10 mouse cellular contexts compared by ENCODE assay signal in the genomic region with DNA sequence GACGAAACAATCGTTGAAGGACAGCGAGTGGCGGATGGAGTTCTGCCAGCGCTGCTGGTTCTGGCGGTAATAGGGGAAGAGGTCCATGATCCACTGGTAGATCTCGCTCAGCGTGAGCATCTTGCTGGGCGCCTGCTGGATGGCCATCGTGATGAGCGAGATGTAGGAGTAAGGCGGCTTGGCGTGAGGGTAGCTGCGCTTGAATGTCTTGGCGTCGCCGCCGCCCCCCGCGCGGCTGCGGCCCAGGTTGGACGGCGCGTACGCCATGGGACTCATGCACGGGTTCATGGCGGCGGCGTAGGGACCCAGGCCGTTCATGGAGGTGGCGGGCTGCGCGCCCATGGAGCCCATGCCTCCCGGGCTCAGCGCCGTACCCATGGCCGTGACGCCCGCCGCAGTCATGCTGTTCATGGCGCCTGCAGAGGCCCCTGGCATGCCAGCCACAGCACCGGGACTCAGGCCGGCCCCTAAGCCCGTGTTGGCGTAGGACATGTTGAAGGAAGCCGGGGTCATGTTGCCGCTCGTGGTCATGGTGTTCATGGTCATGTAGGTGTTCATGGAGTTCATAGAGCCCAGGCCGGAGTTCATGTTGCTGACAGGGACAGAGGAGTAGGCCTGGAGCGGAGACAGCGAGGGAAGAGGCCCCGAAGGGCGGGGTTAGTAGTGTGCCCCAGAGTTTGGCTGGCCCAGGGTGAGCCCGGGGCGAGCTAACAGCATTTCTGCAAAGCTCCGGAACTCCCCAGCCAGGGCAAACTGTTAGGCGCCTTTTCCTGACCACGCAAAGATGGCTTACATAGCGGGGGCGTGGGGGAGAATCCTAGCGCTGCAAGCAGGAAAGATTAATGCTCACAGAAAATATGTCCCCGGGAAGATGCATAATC. TPM values are rescaled to one million over a fixed set of nuclear protein-coding genes. Genes with fewer than 3 reads are reported as not detected.
DNase-seq lines count a peak whose midpoint lies in the region; ATAC-seq and TF ChIP-seq lines count a peak whose summit lies in the region.
"Had no signal": no experiment of that assay in that cellular context is flagged by ENCODE, and none has a peak within 500 bp of the region (broad histone marks: within the 10 kb centered on the region; RNA-seq: fewer than 3 reads in every experiment).

No protein-coding gene starts in this region.

- peak overlapping the region; percentile 19 for H3K4me3 ChIP-seq in kidney, embryonic 14.5 days (ENCODE audit: low read length)
- H3K4me3 ChIP-seq in heart, postnatal 0 days (ENCODE audit: low read depth, low read length), result 0 out of 2 replicates have a peak overlapping the region, but pooled peaks have one; percentile 1
- peak overlapping the region; percentile 8 to 16; a peak in 2 of 4 replicates for H3K4me3 ChIP-seq in liver, embryonic 14.5 days (ENCODE audit: insufficient read depth in 1 of 2, low read depth in 2 of 2, low read length in 2 of 2)

- H3K4me1 ChIP-seq in kidney, embryonic 14.5 days (ENCODE audit: control insufficient read depth, insufficient read depth, low read length), result peaks cover 10% of the 10 kb centered on the region; the same call in 1 of the 2 replicates
- H3K4me1 ChIP-seq in heart, postnatal 0 days (ENCODE audit: control insufficient read depth, insufficient read depth), result no peaks in the 10 kb centered on the region
- H3K4me1 ChIP-seq in liver, embryonic 14.5 days (replicated peaks; ENCODE audit: control insufficient read depth in 2 of 2, insufficient read depth in 2 of 2, low read length in 1 of 2), result no peaks in the 10 kb centered on the region

- 1% methylated on average over 63 of the region's 63 CpGs for WGBS in kidney, embryonic 14.5 days
- 3% methylated on average over 61 of the region's 63 CpGs for WGBS in heart, postnatal 0 days
- WGBS in liver, embryonic 14.5 days (ENCODE audit: insufficient replicate concordance), result 2% methylated on average over 63 of the region's 63 CpGs

- peak overlapping the region; percentile 25 for H3K4me2 ChIP-seq in kidney, embryonic 14.5 days (replicated peaks; ENCODE audit: low read depth, low read length)
- H3K4me2 ChIP-seq in heart, postnatal 0 days (ENCODE audit: low read depth, low read length), result no peak overlapping the region
- H3K4me2 ChIP-seq in liver, embryonic 14.5 days (ENCODE audit: low read depth), result peak overlapping the region; percentile 46

- H3K9me3 ChIP-seq in kidney, embryonic 14.5 days (ENCODE audit: control insufficient read depth, low read length), result no peaks in the 10 kb centered on the region
- H3K9me3 ChIP-seq in heart, postnatal 0 days (replicated peaks; ENCODE audit: control insufficient read depth, low read length), result no peaks in the 10 kb centered on the region
- no peaks in the 10 kb centered on the region for H3K9me3 ChIP-seq in liver, embryonic 14.5 days (ENCODE audit: control insufficient read depth, low read length)

- ATAC-seq in kidney, embryonic 14.5 days (ENCODE audit: low FRiP score, low TSS enrichment), result no peak
- ATAC-seq in heart, postnatal 0 days (ENCODE audit: insufficient read depth, low read depth), result no peak
- ATAC-seq in liver, embryonic 14.5 days (ENCODE audit: insufficient read depth), result no peak
- no peak for ATAC-seq in granulocyte monocyte progenitor cell, adult 5-6 weeks (replicated peaks; ENCODE audit: poor library complexity, severe bottlenecking)

- TF ChIP-seq EP300 in heart, postnatal 0 days (IDR thresholded peaks at IDR 0.05; ENCODE audit: low read depth), result no peak
- TF ChIP-seq EP300 in liver, embryonic 14.5 days (IDR thresholded peaks at IDR 0.05; ENCODE audit: low read depth), result no peak

- H3K27ac ChIP-seq in kidney, embryonic 14.5 days (ENCODE audit: low read depth, low read length), result no peak overlapping the region
- no peak overlapping the region for H3K27ac ChIP-seq in heart, postnatal 0 days (ENCODE audit: low read depth)
- H3K27ac ChIP-seq in liver, embryonic 14.5 days, result no peak overlapping the region

- no peak overlapping the region for H3K9ac ChIP-seq in kidney, embryonic 14.5 days (ENCODE audit: low read depth, low read length)
- H3K9ac ChIP-seq in heart, postnatal 0 days (replicated peaks; ENCODE audit: low read depth, low read length), result no peak overlapping the region
- no peak overlapping the region for H3K9ac ChIP-seq in liver, embryonic 14.5 days (replicated peaks)

- no peak for TF ChIP-seq CTCF in heart, postnatal 0 days (IDR thresholded peaks at IDR 0.05; ENCODE audit: low read depth)
- no peak for TF ChIP-seq CTCF in liver, embryonic 14.5 days (IDR thresholded peaks at IDR 0.05; ENCODE audit: low read depth)

- no peak for DNase-seq in kidney, adult 11 months
- no peak for DNase-seq in heart, postnatal 0 days (ENCODE audit: low spot score)
- no peak for DNase-seq in liver, embryonic 14.5 days (ENCODE audit: low read depth in 3 of 3, low spot score in 3 of 3)
- peak; percentile 38 for DNase-seq in retina, embryonic 14.5 days (ENCODE audit: low spot score)
- no peak for DNase-seq in testis, postnatal 14 days (ENCODE audit: low spot score)
- no peak for DNase-seq in adrenal gland, postnatal 36 days
- DNase-seq: thymus, postnatal 36 days had no signal

- peaks cover 89% of the 10 kb centered on the region for H3K27me3 ChIP-seq in kidney, embryonic 14.5 days (ENCODE audit: control insufficient read depth, insufficient read depth, low read length)
- peaks cover 94% of the 10 kb centered on the region for H3K27me3 ChIP-seq in heart, postnatal 0 days (ENCODE audit: control insufficient read depth, insufficient read depth, low read length)
- H3K27me3 ChIP-seq in liver, embryonic 14.5 days (ENCODE audit: control insufficient read depth, insufficient read depth, low read length), result peaks cover 96% of the 10 kb centered on the region

- H3K36me3 ChIP-seq in kidney, embryonic 14.5 days (ENCODE audit: control insufficient read depth, insufficient read depth, low read length), result no peaks in the 10 kb centered on the region
- H3K36me3 ChIP-seq in heart, postnatal 0 days (replicated peaks; ENCODE audit: control insufficient read depth, insufficient read depth, low read length), result no peaks in the 10 kb centered on the region
- no peaks in the 10 kb centered on the region for H3K36me3 ChIP-seq in liver, embryonic 14.5 days (replicated peaks; ENCODE audit: control insufficient read depth, insufficient read depth, low read depth)

RNA-seq across cellular contexts. Expression of gene Foxa1, which starts 3.7 kb away (rescaled TPM):
- 1.5 and 1.6 TPM in 2 replicates for polyA plus RNA-seq in kidney, embryonic 14.5 days (2014; fragmentation: Nextera tagmentation; extraction: Ambion mirVana)
- total RNA-seq in heart, postnatal 0 days (2014; rRNA removed; ENCODE audit: low replicate concordance), result 1.6 TPM in 1 of 2 replicates, not detected in the other
- polyA plus RNA-seq in heart, postnatal 0 days (2015; fragmentation: Nextera tagmentation; extraction: Ambion mirVana), result 0.18 TPM in 1 of 2 replicates, not detected in the other
- polyA plus RNA-seq in liver, embryonic 14.5 days (2012; rRNA removed), result 1.9 and 2.0 TPM in 2 replicates
- 0.63 and 1.1 TPM in 2 replicates for polyA plus RNA-seq in liver, embryonic 14.5 days (2014; fragmentation: Nextera tagmentation; extraction: Ambion mirVana)
- not detected in 2 replicates for total RNA-seq in granulocyte monocyte progenitor cell, adult 5-6 weeks (2014; fragmentation: Nextera tagmentation)
- total RNA-seq in granulocyte monocyte progenitor cell, adult 5-6 weeks (2017), result not detected in 2 replicates
- total RNA-seq in adrenal gland, postnatal 36 days (2021), result not detected
- total RNA-seq: MEL had no signal

RNA-seq across cellular contexts. Expression of gene Ttc6, which starts 20.9 kb away (rescaled TPM):
- 0.22 and 0.47 TPM in 2 replicates for polyA plus RNA-seq in kidney, embryonic 14.5 days (2014; fragmentation: Nextera tagmentation; extraction: Ambion mirVana)
- total RNA-seq in heart, postnatal 0 days (2014; rRNA removed; ENCODE audit: low replicate concordance), result 0.15 TPM in 1 of 2 replicates, not detected in the other
- polyA plus RNA-seq in heart, postnatal 0 days (2015; fragmentation: Nextera tagmentation; extraction: Ambion mirVana), result 0.01 TPM in 1 of 2 replicates, not detected in the other
- 0.04 and 0.08 TPM in 2 replicates for polyA plus RNA-seq in liver, embryonic 14.5 days (2012; rRNA removed)
- polyA plus RNA-seq in liver, embryonic 14.5 days (2014; fragmentation: Nextera tagmentation; extraction: Ambion mirVana), result 0.04 TPM in 1 of 2 replicates, not detected in the other
- total RNA-seq in granulocyte monocyte progenitor cell, adult 5-6 weeks (2014; fragmentation: Nextera tagmentation), result not detected in 2 replicates
- total RNA-seq in granulocyte monocyte progenitor cell, adult 5-6 weeks (2017), result not detected in 2 replicates
- total RNA-seq in adrenal gland, postnatal 36 days (2021), result not detected
- total RNA-seq: MEL had no signal
